Mouse (Mus musculus) intestine, postnatal 0 days (tissue): ENCODE data around the gene Serpinb6b. TPM values are rescaled to one million over a fixed set of nuclear protein-coding genes. Genes with fewer than 3 reads are reported as not detected.

Source experiments
- ATAC-seq: fragments of 200-750 bp; cut with Nextera tagmentation; 2 replicates; pipeline ENCODE4 v1.8.0; 2017; ENCODE audit warnings: mild to moderate bottlenecking, moderate TSS enrichment, moderate library complexity
- H3K27ac ChIP-seq: fragments of 300-500 bp; sonication (generic); 2 replicates; pipeline ENCODE4 v1.5.1; 2014; ENCODE audit warnings: mild to moderate bottlenecking, low read depth, low read length, moderate library complexity
- H3K27me3 ChIP-seq: fragments of 300-500 bp; sonication (generic); replicated peaks from 2 replicates; pipeline ENCODE4 v1.6.1; 2014; ENCODE audit warnings: low read length, mixed read lengths; ENCODE audit not compliant: control insufficient read depth, insufficient read depth
- H3K36me3 ChIP-seq: fragments of 300-500 bp; sonication (generic); 2 replicates; pipeline ENCODE4 v1.6.1; 2014; ENCODE audit warnings: mild to moderate bottlenecking, moderate library complexity; ENCODE audit not compliant: control insufficient read depth, insufficient read depth
- H3K4me1 ChIP-seq: fragments of 300-500 bp; sonication (generic); replicated peaks from 2 replicates; pipeline ENCODE4 v1.6.1; 2014; ENCODE audit warnings: antibody characterized with exemption, low read length, mixed read lengths; ENCODE audit not compliant: control insufficient read depth, insufficient read depth
- H3K4me2 ChIP-seq: fragments of 300-500 bp; sonication (generic); replicated peaks from 2 replicates; pipeline ENCODE4 v1.6.1; 2014; ENCODE audit warnings: low read depth, mild to moderate bottlenecking, moderate library complexity
- H3K4me3 ChIP-seq: fragments of 300-500 bp; sonication (generic); 2 replicates; pipeline ENCODE4 v1.5.1; 2014; ENCODE audit warnings: low read depth, low read length
- H3K9ac ChIP-seq: fragments of 300-500 bp; sonication (generic); 2 replicates; pipeline ENCODE4 v1.6.1; 2014; ENCODE audit warnings: mild to moderate bottlenecking, low read depth, low read length
- H3K9me3 ChIP-seq: fragments of 300-500 bp; sonication (generic); 2 replicates; pipeline ENCODE4 v1.6.1; 2016; ENCODE audit warnings: mixed run types; ENCODE audit not compliant: control insufficient read depth
- CTCF ChIP-seq: sonication (generic); IDR thresholded peaks from 2 replicates; pipeline ENCODE4 v1.5.1; 2016; ENCODE audit warnings: low read depth, mild to moderate bottlenecking, control low read depth, antibody characterized with exemption, moderate library complexity
- WGBS: fragments of 180-500 bp; shearing (Covaris S2); extraction: QIAGEN DNeasy Blood & Tissue Kit; methylation state at CpG from one replicate; pipeline ENCODE4 v1.1.7; 2014; 5-methylcytosine and 5-hydroxymethylcytosine counted together
- polyA plus RNA-seq: library from polyadenylated mRNA; unstranded; fragments of >200 nt; fragmentation: Nextera tagmentation; extraction: Ambion mirVana; gene quantifications from 2 replicates; pipeline ENCODE4 v1.2.1, GENCODE M21; 2015

Serpinb6b gene
- polyA plus RNA-seq, 1 experiment from 2014 or later: 13.8 TPM

GRCm38 (mm10) chr13:32963990-32964753 lies 837 bp upstream of the Serpinb6b start:
- Histone ChIP-seq H3K4me3 (no peak overlapping the region), H3K4me2 (no peak overlapping the region), H3K9me3 (no peaks in the 10 kb centered on the region), H3K36me3 (no peaks in the 10 kb centered on the region), H3K9ac (no peak overlapping the region), H3K4me1 (peaks cover 4% of the 10 kb centered on the region), H3K27ac (no peak overlapping the region), H3K27me3 (no peaks in the 10 kb centered on the region)
- TF ChIP-seq CTCF: no peak
- ATAC-seq: no peak
- WGBS: 51% methylated on average over 9 of the region's 9 CpGs

DNA sequence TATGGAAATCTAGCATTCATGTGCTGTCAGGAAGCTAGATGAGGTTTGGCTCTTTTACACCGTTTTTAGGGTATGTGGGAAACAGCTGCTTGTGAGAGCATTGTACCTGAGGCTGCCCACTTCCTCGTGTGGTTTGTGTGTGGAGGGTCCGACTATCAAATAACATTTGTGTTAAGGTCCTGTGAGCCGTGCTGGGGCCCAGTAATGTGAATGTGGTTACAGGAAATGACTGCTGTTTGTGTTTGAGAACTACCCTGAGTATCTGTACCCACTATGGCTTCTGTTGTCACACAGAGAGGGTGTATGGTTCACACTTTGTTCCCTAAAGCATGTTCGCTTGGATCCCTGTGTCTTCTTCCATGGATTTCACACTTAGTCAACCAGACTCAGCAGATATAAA lies 1.1 kb downstream of the Serpinb6b start:
- Histone ChIP-seq H3K9me3 (no peaks in the 10 kb centered on the region), H3K9ac (no peak overlapping the region), H3K27me3 (no peaks in the 10 kb centered on the region), H3K4me3 (no peak overlapping the region), H3K36me3 (no peaks in the 10 kb centered on the region), H3K4me2 (no peak overlapping the region), H3K27ac (no peak overlapping the region), H3K4me1 (peaks cover 4% of the 10 kb centered on the region)
- 64% methylated on average over 5 of the region's 5 CpGs for WGBS
- no peak for TF ChIP-seq CTCF
- ATAC-seq: no peak

DNA sequence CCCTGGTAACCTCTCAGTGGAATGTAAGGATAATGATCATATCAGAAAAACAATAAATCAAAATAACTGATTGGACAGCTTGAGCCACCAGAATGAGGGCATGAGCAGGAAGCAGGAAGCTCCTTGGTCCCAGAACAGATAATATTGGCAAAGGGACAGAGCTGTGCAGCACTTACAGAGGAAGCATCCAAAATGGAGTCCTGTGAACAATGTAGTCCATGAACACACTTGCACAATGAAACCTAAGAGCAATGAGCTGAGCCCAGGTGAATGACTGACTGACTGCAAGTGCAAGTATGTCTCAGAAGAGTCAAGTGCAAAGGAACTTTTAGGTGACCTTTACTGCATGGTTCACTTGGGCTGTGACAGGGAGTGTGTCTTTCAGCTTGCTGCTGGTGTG lies 2.2 kb downstream of the Serpinb6b start:
- Histone ChIP-seq H3K9me3 (no peaks in the 10 kb centered on the region), H3K27ac (no peak overlapping the region), H3K27me3 (no peaks in the 10 kb centered on the region), H3K4me2 (no peak overlapping the region), H3K9ac (no peak overlapping the region), H3K36me3 (no peaks in the 10 kb centered on the region), H3K4me1 (peaks cover 4% of the 10 kb centered on the region), H3K4me3 (no peak overlapping the region)
- TF ChIP-seq CTCF: no peak
- ATAC-seq: no peak

DNA sequence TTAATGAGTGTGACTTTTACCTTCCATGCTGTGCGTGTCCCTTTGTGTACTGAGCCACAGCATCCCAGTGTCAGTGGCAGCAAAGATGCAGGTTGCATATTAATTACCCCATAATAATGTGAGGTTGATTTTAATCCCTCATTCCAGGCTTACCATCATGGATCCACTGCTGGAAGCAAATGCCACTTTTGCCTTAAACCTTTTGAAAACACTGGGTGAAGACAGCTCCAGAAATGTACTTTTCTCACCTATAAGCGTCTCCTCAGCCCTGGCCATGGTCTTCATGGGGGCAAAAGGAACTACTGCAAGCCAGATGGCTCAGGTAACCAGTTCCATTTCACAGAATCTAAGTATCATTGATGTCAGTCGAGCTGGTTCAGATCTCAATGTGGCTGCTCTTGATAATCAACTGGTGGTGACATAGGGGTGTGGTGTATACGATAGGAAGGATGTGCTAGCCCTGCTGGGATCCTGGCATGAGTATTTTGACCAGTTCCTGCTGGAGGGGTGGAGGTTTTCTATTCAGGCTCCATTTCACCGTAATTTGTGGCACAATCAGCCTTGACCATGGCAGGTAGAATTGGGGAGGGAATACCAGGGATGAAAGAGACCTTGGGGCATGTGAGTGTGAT lies 3.5 kb downstream of the Serpinb6b start:
- Histone ChIP-seq H3K27me3 (no peaks in the 10 kb centered on the region), H3K4me3 (no peak overlapping the region), H3K9me3 (no peaks in the 10 kb centered on the region), H3K27ac (no peak overlapping the region), H3K4me2 (no peak overlapping the region), H3K9ac (no peak overlapping the region), H3K36me3 (no peaks in the 10 kb centered on the region), H3K4me1 (peaks cover 4% of the 10 kb centered on the region)
- ATAC-seq: no peak
- 87% methylated on average over 5 of the region's 5 CpGs for WGBS
- TF ChIP-seq CTCF: no peak

DNA sequence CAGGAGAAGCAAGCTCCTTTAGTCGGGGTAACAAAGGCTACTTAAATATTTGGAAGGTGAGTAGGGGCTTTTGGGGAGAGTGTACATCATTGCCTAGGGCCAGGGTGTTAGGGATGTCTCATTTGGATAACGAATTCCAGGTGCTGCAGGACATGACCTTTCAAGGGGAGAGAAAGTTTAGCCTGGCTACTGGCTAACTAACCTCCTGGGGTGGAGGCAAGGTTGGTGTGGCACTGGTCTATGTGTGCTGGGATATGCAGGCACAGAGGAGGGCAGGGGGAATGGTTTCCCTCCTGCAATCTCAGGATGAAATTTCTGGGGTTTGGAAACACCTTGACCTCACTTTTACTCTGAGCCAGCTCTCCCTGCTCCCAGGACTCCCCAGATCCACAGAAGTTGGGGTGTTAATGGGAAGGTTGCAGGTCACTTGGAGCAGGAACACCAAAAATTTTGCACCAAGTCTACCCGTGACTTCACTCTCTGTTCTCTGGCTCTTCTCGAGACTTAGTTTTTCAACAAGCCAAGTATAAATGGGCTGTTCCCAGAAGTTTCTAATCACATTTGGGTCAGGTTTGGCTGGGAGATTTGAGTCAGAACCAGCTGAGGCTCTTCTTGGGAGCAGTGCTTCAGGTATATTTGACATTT lies 4.1 kb downstream of the Serpinb6b start:
- Histone ChIP-seq H3K4me3 (no peak overlapping the region), H3K9ac (no peak overlapping the region), H3K9me3 (no peaks in the 10 kb centered on the region), H3K27ac (no peak overlapping the region), H3K27me3 (no peaks in the 10 kb centered on the region), H3K4me1 (peaks cover 4% of the 10 kb centered on the region), H3K36me3 (no peaks in the 10 kb centered on the region), H3K4me2 (no peak overlapping the region)
- 70% methylated on average over 4 of the region's 4 CpGs for WGBS
- no peak for TF ChIP-seq CTCF
- no peak for ATAC-seq

DNA sequence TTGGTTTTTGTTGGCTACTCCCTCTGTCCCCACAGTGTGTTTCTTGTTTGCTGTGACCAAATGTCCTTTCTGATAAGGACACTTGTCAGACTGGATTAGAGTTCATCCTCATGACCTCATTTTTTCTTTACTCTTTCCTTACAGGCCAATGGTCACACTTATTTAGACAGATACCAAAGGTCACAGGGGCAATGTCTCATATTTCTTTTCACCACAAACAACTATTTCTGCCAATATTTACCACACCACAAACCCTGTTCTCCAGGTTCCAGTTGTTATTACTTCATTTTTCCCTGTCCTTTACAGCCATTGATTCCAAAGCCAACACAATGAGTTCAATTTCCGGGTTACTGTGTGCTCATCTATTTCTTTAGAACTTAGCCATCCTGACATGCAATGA lies 4.6 kb downstream of the Serpinb6b start:
- Histone ChIP-seq H3K9ac (no peak overlapping the region), H3K4me1 (no peaks in the 10 kb centered on the region; the same call in 1 of the 2 replicates), H3K36me3 (no peaks in the 10 kb centered on the region), H3K27ac (no peak overlapping the region), H3K27me3 (no peaks in the 10 kb centered on the region), H3K4me2 (no peak overlapping the region), H3K9me3 (no peaks in the 10 kb centered on the region), H3K4me3 (no peak overlapping the region)
- no peak for ATAC-seq
- no peak for TF ChIP-seq CTCF
- WGBS: 85% methylated on average over 1 of the region's 1 CpGs
